Mouse (Mus musculus) liver, adult 2 months (tissue): ENCODE data around the gene Casp7.

Experiments used
- CTCF ChIP-seq: fragments of 200-500 bp; IDR thresholded peaks from 2 replicates; pipeline ENCODE4 v1.5.1; 2011; ENCODE audit warnings: low read depth, low read length, control low read depth
- POLR2A ChIP-seq: fragments of 200-500 bp; IDR thresholded peaks from 2 replicates; pipeline ENCODE4 v1.6.1; 2011; ENCODE audit warnings: low read length, control low read depth; ENCODE audit not compliant: insufficient read depth; ENCODE audit errors: extremely low read depth

DNA sequence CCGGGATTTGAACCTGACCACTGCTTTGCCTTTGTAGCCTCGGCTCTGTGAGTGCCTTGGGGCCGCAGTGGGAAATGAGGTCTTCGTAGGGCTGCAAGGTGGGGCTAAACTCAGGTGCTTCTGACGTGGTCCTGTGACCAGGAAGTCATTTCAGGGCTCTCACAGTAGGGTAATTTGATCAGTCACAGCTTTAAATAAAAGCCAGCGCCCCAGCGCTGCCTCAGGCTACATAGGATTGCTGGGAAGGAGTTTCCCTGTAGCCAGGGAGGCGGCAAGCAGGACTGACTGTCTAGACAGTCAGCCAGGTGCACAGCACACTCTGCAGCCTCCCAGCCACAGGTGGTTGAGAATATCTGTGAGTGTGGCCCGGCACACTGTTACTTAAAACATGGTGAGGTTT lies 22.5 kb downstream of the Casp7 start:
- TF ChIP-seq CTCF (no peak), POLR2A (no peak)
